Mouse (Mus musculus) brain, adult 2 months (tissue): ENCODE data around the gene Swt1.

ENCODE experiments used
- DNase-seq: peaks from one replicate; pipeline ENCODE4 v3.0.0; 2011; ENCODE audit warnings: low read depth, low spot score

Gene Swt1

GRCm38 (mm10) chr1:151320408-151320807 lies 107.8 kb downstream of the Swt1 start:
- no peak for DNase-seq

DNA sequence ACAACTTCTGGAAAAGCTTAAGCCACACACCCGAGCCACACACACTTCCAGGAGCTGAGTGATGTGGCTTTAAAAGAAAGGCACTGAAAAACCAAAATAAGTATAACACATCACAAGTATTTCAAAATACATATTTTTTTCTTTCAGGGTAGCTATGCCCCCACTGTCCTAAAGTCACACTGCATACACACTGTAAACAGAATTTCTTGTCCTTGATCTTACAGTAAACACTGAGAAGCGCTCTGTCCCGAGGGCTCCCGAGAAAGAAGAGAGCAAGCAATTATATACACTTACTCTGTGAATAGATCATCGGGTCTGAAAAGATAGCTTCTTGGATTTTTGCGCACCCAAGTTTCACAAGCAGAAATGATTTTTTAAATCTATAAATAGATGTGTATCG lies 109.0 kb downstream of the Swt1 start:
- no peak for DNase-seq
